Mouse (Mus musculus): ENCODE measurements around the gene Cfap157.

Gene Cfap157

GRCm38 (mm10) chr2:32781710-32782109 lies 2.5 kb downstream of the Cfap157 start:
- in situ Hi-C loops (cut with MboI): no loop called here

GRCm38 (mm10) chr2:32779714-32780113 lies 4.5 kb downstream of the Cfap157 start:
- in situ Hi-C loops (cut with MboI): no loop called here

GRCm38 (mm10) chr2:32779131-32779530 lies 5.1 kb downstream of the Cfap157 start:
- in situ Hi-C loops (cut with MboI): no loop called here

GRCm38 (mm10) chr2:32778081-32778480 lies 6.1 kb downstream of the Cfap157 start:
- in situ Hi-C loops (cut with MboI): no loop called here

GRCm38 (mm10) chr2:32776192-32776591 lies 8.0 kb downstream of the Cfap157 start:
- in situ Hi-C loops (cut with MboI): no loop called here

GRCm38 (mm10) chr2:32775359-32776074 lies 8.7 kb downstream of the Cfap157 start, which contains the start of the genes Ttc16 and Ptrh1:
TSS of gene Ttc16 (minus strand) at chr2:32775633.
TSS of gene Ptrh1 (plus strand) at chr2:32775786.
- in situ Hi-C loops (cut with MboI): no loop called here

GRCm38 (mm10) chr2:32772626-32773279 lies 11.5 kb downstream of the Cfap157 start:
- in situ Hi-C loops (cut with MboI): no loop called here

- in situ Hi-C loops (cut with MboI): no loop called here
Measured at GRCm38 (mm10) chr2:32771886-32772285, 12.3 kb downstream of the Cfap157 start.

GRCm38 (mm10) chr2:32769327-32770085 lies 14.7 kb downstream of the Cfap157 start:
- in situ Hi-C loops (cut with MboI): no loop called here

GRCm38 (mm10) chr2:32768661-32769285 lies 15.5 kb downstream of the Cfap157 start:
- in situ Hi-C loops (cut with MboI): no loop called here

GRCm38 (mm10) chr2:32767241-32767640 lies 17.0 kb downstream of the Cfap157 start:
- in situ Hi-C loops (cut with MboI): no loop called here

- in situ Hi-C loops (cut with MboI): no loop called here
Measured at GRCm38 (mm10) chr2:32763353-32763752, 20.9 kb downstream of the Cfap157 start.

- in situ Hi-C loops (cut with MboI): no loop called here
Measured at GRCm38 (mm10) chr2:32761859-32762258, 22.4 kb downstream of the Cfap157 start.

GRCm38 (mm10) chr2:32761361-32761760 lies 22.9 kb downstream of the Cfap157 start:
- in situ Hi-C loops (cut with MboI): no loop called here

- in situ Hi-C loops (cut with MboI): loop anchor here (5.0 kb wide), 1 partner anchor 47 kb away; the partner anchor contains the start of gene Cdk9
Measured at GRCm38 (mm10) chr2:32759001-32759400, 25.2 kb downstream of the Cfap157 start.

GRCm38 (mm10) chr2:32758503-32758902 lies 25.7 kb downstream of the Cfap157 start:
- in situ Hi-C loops (cut with MboI): loop anchor here (5.0 kb wide), 1 partner anchor 46 kb away; the partner anchor contains the start of gene Cdk9

- in situ Hi-C loops (cut with MboI): loop anchor here (5.0 kb wide), 1 partner anchor 45 kb away; the partner anchor contains the start of gene Cdk9
Measured at GRCm38 (mm10) chr2:32757056-32757845, 27.0 kb downstream of the Cfap157 start, which contains the start of gene Tor2a. TSS of gene Tor2a (plus strand) at chr2:32757234.

GRCm38 (mm10) chr2:32756674-32757055 lies 27.6 kb downstream of the Cfap157 start:
- in situ Hi-C loops (cut with MboI): loop anchor here (5.0 kb wide), 1 partner anchor 44 kb away; the partner anchor contains the start of gene Cdk9

- in situ Hi-C loops (cut with MboI): no loop called here
Measured at GRCm38 (mm10) chr2:32752181-32752580, 32.0 kb downstream of the Cfap157 start.

GRCm38 (mm10) chr2:32751665-32752033 lies 32.6 kb downstream of the Cfap157 start:
- in situ Hi-C loops (cut with MboI): no loop called here

Measured in mature B cell (primary cell).